Mouse (Mus musculus): ENCODE results near the gene E2f3. TPM values are rescaled to one million over a fixed set of nuclear protein-coding genes. Genes with fewer than 3 reads are reported as not detected.

Gene E2f3
- total RNA-seq, 2 experiments from 2014 or later = 16.4 to 17.8 TPM

GRCm38 (mm10) chr13:29983037-29983436, 2.8 kb downstream of the E2f3 start:
- peak; percentile 47 for DNase-seq
- intact Hi-C loops (cut with DNase I) = loop anchor here (5.0 to 10.0 kb wide), 3 partner anchors 102 to 272 kb away; partner anchors contain the start of gene Cdkal1

- no peak for DNase-seq
- intact Hi-C loops (cut with DNase I) = loop anchor here (5.0 to 10.0 kb wide), 3 partner anchors 102 to 272 kb away; partner anchors contain the start of gene Cdkal1
Observed at GRCm38 (mm10) chr13:29982400-29982799, 3.5 kb downstream of the E2f3 start.

GRCm38 (mm10) chr13:29979140-29979564, 6.7 kb downstream of the E2f3 start:
- intact Hi-C loops (cut with DNase I) = no loop called here
- DNase-seq = no peak

GRCm38 (mm10) chr13:29977358-29977757, 8.5 kb downstream of the E2f3 start:
- intact Hi-C loops (cut with DNase I) = no loop called here
- DNase-seq = no peak

GRCm38 (mm10) chr13:29974066-29974465, 11.8 kb downstream of the E2f3 start:
- no peak for DNase-seq
- intact Hi-C loops (cut with DNase I) = no loop called here

- intact Hi-C loops (cut with DNase I) = no loop called here
Observed at GRCm38 (mm10) chr13:29973610-29974009, 12.3 kb downstream of the E2f3 start.

GRCm38 (mm10) chr13:29970333-29970732, 15.5 kb downstream of the E2f3 start:
- no peak for DNase-seq
- intact Hi-C loops (cut with DNase I) = no loop called here

More at GRCm38 (mm10) chr13:29973610-29974009, 12.3 kb downstream of the E2f3 start:
- DNase-seq = no peak

- no peak for DNase-seq
- intact Hi-C loops (cut with DNase I) = no loop called here
Observed at GRCm38 (mm10) chr13:29968636-29969035, 17.2 kb downstream of the E2f3 start.

GRCm38 (mm10) chr13:29967367-29967766, 18.5 kb downstream of the E2f3 start:
- intact Hi-C loops (cut with DNase I) = no loop called here

GRCm38 (mm10) chr13:29966966-29967365, 18.9 kb downstream of the E2f3 start:
- intact Hi-C loops (cut with DNase I) = no loop called here
- no peak for DNase-seq

More at GRCm38 (mm10) chr13:29967367-29967766, 18.5 kb downstream of the E2f3 start:
- DNase-seq = no peak

GRCm38 (mm10) chr13:29964087-29964486, 21.8 kb downstream of the E2f3 start:
- intact Hi-C loops (cut with DNase I) = no loop called here
- DNase-seq = no peak

- intact Hi-C loops (cut with DNase I) = no loop called here
Observed at GRCm38 (mm10) chr13:29960416-29960815, 25.4 kb downstream of the E2f3 start.

GRCm38 (mm10) chr13:29957731-29958254, 28.1 kb downstream of the E2f3 start:
- intact Hi-C loops (cut with DNase I) = no loop called here
- DNase-seq = no peak

More at GRCm38 (mm10) chr13:29960416-29960815, 25.4 kb downstream of the E2f3 start:
- DNase-seq = no peak

- no peak for DNase-seq
- intact Hi-C loops (cut with DNase I) = no loop called here
Observed at GRCm38 (mm10) chr13:29956821-29957421, 28.9 kb downstream of the E2f3 start.

- intact Hi-C loops (cut with DNase I) = no loop called here
- DNase-seq = no peak
Observed at GRCm38 (mm10) chr13:29955296-29955695, 30.6 kb downstream of the E2f3 start.

- no peak for DNase-seq
- intact Hi-C loops (cut with DNase I) = no loop called here
Observed at GRCm38 (mm10) chr13:29954741-29955140, 31.1 kb downstream of the E2f3 start.

- intact Hi-C loops (cut with DNase I) = no loop called here
- DNase-seq = no peak
Observed at GRCm38 (mm10) chr13:29953417-29954045, 32.3 kb downstream of the E2f3 start.

GRCm38 (mm10) chr13:29946045-29946444, 39.8 kb downstream of the E2f3 start:
- DNase-seq = no peak
- intact Hi-C loops (cut with DNase I) = no loop called here

GRCm38 (mm10) chr13:29944915-29945570, 40.8 kb downstream of the E2f3 start:
- intact Hi-C loops (cut with DNase I) = no loop called here
- DNase-seq = no peak

GRCm38 (mm10) chr13:29944493-29944892, 41.4 kb downstream of the E2f3 start:
- intact Hi-C loops (cut with DNase I) = no loop called here
- no peak for DNase-seq

GRCm38 (mm10) chr13:29943541-29944039, 42.3 kb downstream of the E2f3 start:
- intact Hi-C loops (cut with DNase I) = no loop called here
- DNase-seq = no peak
